Mouse (Mus musculus) liver, embryonic 14.5 days (tissue): Measurements from ENCODE around the gene Ncbp3. TPM values are rescaled to one million over a fixed set of nuclear protein-coding genes. Genes with fewer than 3 reads are reported as not detected.

Source experiments
- ATAC-seq: fragments of 200-750 bp; cut with Nextera tagmentation; 2 replicates; pipeline ENCODE4 v1.8.0; 2017; ENCODE audit warnings: moderate number of reproducible peaks, mild to moderate bottlenecking, moderate library complexity; ENCODE audit not compliant: insufficient read depth
- DNase-seq, 3 experiments: peaks; one replicate each; pipeline ENCODE4 v3.0.0-alpha.2; 2012 to 2013; ENCODE audit warnings: low read depth in 3 of 3, low spot score in 3 of 3
- H3K27ac ChIP-seq: fragments of 300-500 bp; sonication (generic); 2 replicates; pipeline ENCODE4 v1.5.1; 2014; ENCODE audit warnings: moderate library complexity, mild to moderate bottlenecking, control low read depth, inconsistent platforms
- H3K27me3 ChIP-seq: fragments of 300-500 bp; sonication (generic); 2 replicates; pipeline ENCODE4 v1.6.1; 2014; ENCODE audit warnings: mild to moderate bottlenecking, low read length, moderate library complexity; ENCODE audit not compliant: control insufficient read depth, insufficient read depth
- H3K36me3 ChIP-seq: fragments of 300-500 bp; sonication (generic); replicated peaks from 2 replicates; pipeline ENCODE4 v1.6.1; 2014; ENCODE audit warnings: low read depth; ENCODE audit not compliant: control insufficient read depth, insufficient read depth
- H3K4me1 ChIP-seq, 2 experiments: fragments of 200-500 bp in 1 of 2; fragments of 300-500 bp in 1 of 2; sonication (generic) in 1 of 2; replicated peaks; 2 replicates each; pipeline ENCODE4 v1.6.1; 2012 to 2014; ENCODE audit warnings: antibody characterized with exemption in 1 of 2, inconsistent platforms in 1 of 2, low read length in 1 of 2; ENCODE audit not compliant: control insufficient read depth in 2 of 2, insufficient read depth in 2 of 2
- H3K4me2 ChIP-seq: fragments of 300-500 bp; sonication (generic); 2 replicates; pipeline ENCODE4 v1.6.1; 2014; ENCODE audit warnings: low read depth, mild to moderate bottlenecking, control low read depth, moderate library complexity
- H3K4me3 ChIP-seq, 2 experiments: fragments of 200-500 bp in 1 of 2; fragments of 300-500 bp in 1 of 2; sonication (generic) in 1 of 2; 2 replicates each; pipeline ENCODE4 v1.5.1; 2012 to 2014; ENCODE audit warnings: low read depth in 2 of 2, low read length in 2 of 2, mild to moderate bottlenecking in 2 of 2, control low read depth in 1 of 2, inconsistent platforms in 1 of 2, moderate library complexity in 1 of 2; ENCODE audit not compliant: insufficient read depth in 1 of 2
- H3K9ac ChIP-seq: fragments of 300-500 bp; sonication (generic); replicated peaks from 2 replicates; pipeline ENCODE4 v1.6.1; 2014; ENCODE audit warnings: mild to moderate bottlenecking, control low read depth, moderate library complexity
- H3K9me3 ChIP-seq: fragments of 300-500 bp; sonication (generic); 2 replicates; pipeline ENCODE4 v1.6.1; 2016; ENCODE audit warnings: low read length, mixed read lengths; ENCODE audit not compliant: control insufficient read depth
- CTCF ChIP-seq: IDR thresholded peaks from 2 replicates; pipeline ENCODE4 v1.5.1; 2016; ENCODE audit warnings: antibody characterized with exemption, low read depth, control low read depth
- EP300 ChIP-seq: IDR thresholded peaks from 2 replicates; pipeline ENCODE4 v1.6.1; 2016; ENCODE audit warnings: antibody characterized with exemption, low read depth
- WGBS: fragments of 180-500 bp; shearing (Covaris S2); extraction: QIAGEN DNeasy Blood & Tissue Kit; methylation state at CpG from one replicate; pipeline ENCODE4 v1.1.7; 2014; ENCODE audit not compliant: insufficient replicate concordance; 5-methylcytosine and 5-hydroxymethylcytosine counted together
- polyA plus RNA-seq, 2 experiments: library from polyadenylated mRNA; depleted of rRNA in 1 of 2; stranded (reverse) in 1 of 2; unstranded in 1 of 2; fragments of >200 nt; fragmentation: Nextera tagmentation in 1 of 2; extraction: Ambion mirVana in 1 of 2; gene quantifications; 2 replicates each; pipeline versions ENCODE4 v1.2.1 to v1.2.3; 2012 to 2014

Ncbp3 gene
- polyA plus RNA-seq, 2 experiments, result 2.4 to 3.1 TPM

DNA sequence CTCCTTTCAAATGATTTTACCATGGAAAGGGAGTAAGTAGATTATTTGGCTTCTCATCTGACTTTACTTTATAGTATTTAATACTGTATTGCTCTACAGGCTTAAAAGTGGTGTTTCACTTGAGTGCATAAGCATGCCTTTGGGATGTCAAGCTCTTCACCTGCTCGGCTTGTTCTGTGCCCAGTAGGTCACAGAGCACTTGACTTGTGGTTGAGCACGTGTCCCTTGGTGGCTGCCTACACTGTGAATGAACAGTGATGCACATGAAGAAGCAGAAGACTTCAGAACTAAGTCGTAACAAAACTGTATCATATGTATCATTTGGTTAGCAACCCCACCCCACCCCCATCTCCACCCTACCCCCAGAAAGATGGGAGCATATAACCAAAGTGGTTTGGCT is 32.7 kb downstream of the Ncbp3 start:
- Histone ChIP-seq H3K36me3 (peaks cover 35% of the 10 kb centered on the region), H3K27ac (no peak overlapping the region), H3K9ac (no peak overlapping the region), H3K4me1 (peaks cover 0 to 4% of the 10 kb centered on the region in 2 experiments; a peak in 1 of 4 replicates), H3K27me3 (no peaks in the 10 kb centered on the region), H3K4me2 (no peak overlapping the region), H3K9me3 (no peaks in the 10 kb centered on the region), H3K4me3 (no peak overlapping the region)
- DNase-seq (no peak), ATAC-seq (no peak)
- TF ChIP-seq EP300, result no peak
- TF ChIP-seq CTCF, result no peak
- 70% methylated on average over 3 of the region's 3 CpGs for WGBS

DNA sequence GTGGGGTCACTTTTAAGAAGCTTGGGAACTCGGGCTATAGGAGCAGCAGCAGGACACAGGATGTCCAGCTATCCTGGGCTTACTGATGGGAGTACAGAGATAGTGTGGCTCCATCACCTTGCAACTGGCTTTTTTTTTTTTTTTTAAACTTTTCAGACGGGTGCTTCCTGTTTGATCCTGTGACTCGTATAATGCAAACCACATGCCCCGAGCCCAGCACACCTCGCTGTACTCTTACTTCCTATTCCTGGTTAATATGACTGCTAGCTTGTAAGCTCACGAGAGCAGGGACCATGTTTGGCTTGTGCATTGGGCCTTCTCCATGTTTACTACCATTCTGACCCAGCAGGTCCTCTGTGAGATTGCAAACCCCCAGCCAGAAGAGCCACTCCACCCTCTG is 36.7 kb downstream of the Ncbp3 start:
- Histone ChIP-seq H3K4me2 (no peak overlapping the region), H3K4me3 (no peak overlapping the region), H3K9me3 (no peaks in the 10 kb centered on the region), H3K36me3 (peaks cover 7% of the 10 kb centered on the region), H3K27me3 (no peaks in the 10 kb centered on the region), H3K9ac (no peak overlapping the region), H3K27ac (no peak overlapping the region), H3K4me1 (peaks cover 0 to 6% of the 10 kb centered on the region in 2 experiments; a peak in 2 of 4 replicates)
- TF ChIP-seq CTCF (no peak), EP300 (no peak)
- DNase-seq (no peak), ATAC-seq (no peak)
- 22% methylated on average over 6 of the region's 6 CpGs for WGBS

DNA sequence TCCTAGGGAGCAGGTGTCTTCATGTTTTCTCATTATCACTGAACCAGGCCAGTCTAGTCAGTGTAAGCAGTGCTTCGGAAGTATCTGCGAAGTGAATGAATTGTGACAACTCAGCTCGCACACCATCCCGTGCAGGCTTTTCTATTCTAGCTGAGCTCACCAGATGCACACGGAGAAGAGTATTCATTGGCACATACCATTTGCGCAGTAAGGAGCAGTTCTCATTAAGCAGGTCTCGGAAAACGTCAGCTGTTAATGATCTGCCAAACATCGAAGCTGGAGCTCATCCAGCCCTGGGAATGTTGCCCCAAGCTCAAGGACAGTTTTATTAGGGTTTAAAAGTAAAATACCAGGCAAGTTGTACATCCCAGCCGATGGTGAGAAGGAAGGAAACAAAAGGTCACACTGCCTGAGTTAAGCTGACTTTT is 37.2 kb downstream of the Ncbp3 start:
- 72% methylated on average over 10 of the region's 10 CpGs for WGBS
- H3K9me3 ChIP-seq, result no peaks in the 10 kb centered on the region
- TF ChIP-seq CTCF (no peak), EP300 (no peak)
- no peak overlapping the region for H3K4me3 ChIP-seq
- no peak for DNase-seq
- no peak overlapping the region for H3K9ac ChIP-seq
- no peak for ATAC-seq
- peaks cover 4% of the 10 kb centered on the region; the same call in 1 of the 2 replicates for H3K36me3 ChIP-seq
- no peak overlapping the region for H3K27ac ChIP-seq
- no peak overlapping the region for H3K4me2 ChIP-seq
- H3K27me3 ChIP-seq, result no peaks in the 10 kb centered on the region
- H3K4me1 ChIP-seq, result peaks cover 0 to 6% of the 10 kb centered on the region in 2 experiments; a peak in 2 of 4 replicates

DNA sequence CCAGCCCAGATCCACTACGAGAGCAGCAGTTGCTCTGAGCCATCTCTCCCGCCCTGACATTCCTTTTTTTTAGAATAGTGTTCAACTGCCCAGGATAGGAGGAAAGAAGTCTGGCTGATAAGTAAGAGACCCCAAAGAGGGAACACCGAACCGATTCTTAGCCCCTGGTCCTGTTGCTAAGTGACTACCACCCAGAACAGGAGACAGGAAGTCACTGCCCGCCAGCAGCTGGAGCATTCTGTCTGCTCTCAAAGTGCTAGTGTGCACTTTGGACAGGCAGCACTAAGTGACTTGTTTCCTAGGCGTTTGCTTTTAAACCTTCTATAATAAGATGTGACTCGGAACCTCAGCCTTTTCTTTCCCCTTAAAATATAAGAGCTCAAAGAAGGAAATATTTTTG is 37.8 kb downstream of the Ncbp3 start:
- H3K4me3 ChIP-seq, result no peak overlapping the region
- no peak for TF ChIP-seq CTCF
- no peak for TF ChIP-seq EP300
- H3K27me3 ChIP-seq, result no peaks in the 10 kb centered on the region
- H3K27ac ChIP-seq, result no peak overlapping the region
- no peak for DNase-seq
- H3K9ac ChIP-seq, result no peak overlapping the region
- no peak for ATAC-seq
- no peak overlapping the region for H3K4me2 ChIP-seq
- 35% methylated on average over 7 of the region's 7 CpGs for WGBS
- peaks cover 0 to 6% of the 10 kb centered on the region in 2 experiments; a peak in 2 of 4 replicates for H3K4me1 ChIP-seq
- H3K36me3 ChIP-seq, result peaks cover 2% of the 10 kb centered on the region; the same call in 1 of the 2 replicates
- no peaks in the 10 kb centered on the region for H3K9me3 ChIP-seq

DNA sequence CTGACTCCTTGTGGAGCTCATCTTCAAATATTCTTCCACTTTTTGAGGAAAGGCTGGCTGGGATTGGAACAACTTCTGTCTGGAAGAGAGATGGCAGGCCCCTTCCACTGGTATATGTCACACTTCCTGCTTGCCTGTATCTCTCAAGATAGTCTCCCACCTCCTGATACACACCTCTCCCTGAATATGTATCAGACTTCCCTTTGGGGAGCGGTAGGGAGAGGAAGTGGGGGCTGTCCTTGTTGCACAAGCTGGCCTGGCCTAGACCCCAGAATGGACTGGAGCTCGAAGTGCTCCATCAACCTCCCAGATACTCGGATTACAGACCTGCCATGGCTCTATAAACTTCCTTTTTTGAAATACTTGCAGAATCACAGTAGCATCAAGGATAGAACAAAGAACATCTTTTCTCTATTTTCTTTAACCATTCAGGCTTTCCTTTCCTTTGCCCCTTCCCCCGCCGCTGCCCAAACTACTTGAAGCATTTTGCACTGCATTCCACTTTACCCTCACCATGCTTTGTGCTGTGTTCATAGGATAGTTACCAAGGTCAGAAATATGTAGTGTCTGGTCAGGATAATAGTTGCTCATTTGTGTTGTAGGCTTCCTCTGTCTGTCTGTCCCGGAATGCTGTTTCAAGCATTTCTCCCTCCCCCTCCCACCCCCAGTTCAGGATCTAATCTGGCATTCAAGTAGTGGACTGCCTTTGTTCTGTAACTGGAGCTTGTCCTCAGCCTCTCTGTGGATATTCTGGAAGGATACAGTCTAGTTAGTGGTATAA is 40.3 kb downstream of the Ncbp3 start:
- Histone ChIP-seq H3K4me1 (peaks cover 0 to 6% of the 10 kb centered on the region in 2 experiments; a peak in 2 of 4 replicates), H3K9me3 (no peaks in the 10 kb centered on the region), H3K27me3 (no peaks in the 10 kb centered on the region), H3K4me2 (no peak overlapping the region), H3K27ac (no peak overlapping the region), H3K4me3 (no peak overlapping the region), H3K36me3 (no peaks in the 10 kb centered on the region), H3K9ac (no peak overlapping the region)
- WGBS, result 47% methylated on average over 6 of the region's 6 CpGs
- no peak for ATAC-seq
- DNase-seq, result no peak
- TF ChIP-seq CTCF, result no peak
- TF ChIP-seq EP300, result no peak
